Mouse (Mus musculus): ENCODE data around the gene Pgd. TPM values are rescaled to one million over a fixed set of nuclear protein-coding genes. Genes with fewer than 3 reads are reported as not detected.

Gene Pgd
- polyA plus RNA-seq, 1 experiment from 2014 or later: 50.6 TPM

DNA sequence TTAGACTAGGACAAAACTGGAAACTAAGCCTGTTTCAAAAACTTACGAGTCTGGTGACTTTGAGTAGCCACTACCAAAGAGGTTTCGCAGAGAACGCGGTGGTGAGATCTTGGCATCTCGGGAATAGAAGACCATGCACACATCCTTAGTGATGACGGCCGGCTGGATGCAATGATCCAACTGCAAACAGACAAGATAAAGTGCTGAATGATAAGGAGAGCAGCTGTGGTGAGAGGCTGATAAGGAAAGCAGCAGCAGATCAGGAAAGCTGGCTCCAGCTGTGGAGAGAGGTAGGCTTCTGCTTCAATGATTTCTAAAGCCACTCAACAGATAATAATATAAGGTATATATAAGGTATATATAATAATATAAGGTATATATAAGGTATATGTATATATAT lies 24.5 kb upstream of the Pgd start:
- H3K9ac ChIP-seq (replicated peaks; ENCODE audit: low read length): no peak overlapping the region
- no peak for ATAC-seq (ENCODE audit: low FRiP score, low TSS enrichment)
- WGBS: 95% methylated on average over 7 of the region's 7 CpGs

DNA sequence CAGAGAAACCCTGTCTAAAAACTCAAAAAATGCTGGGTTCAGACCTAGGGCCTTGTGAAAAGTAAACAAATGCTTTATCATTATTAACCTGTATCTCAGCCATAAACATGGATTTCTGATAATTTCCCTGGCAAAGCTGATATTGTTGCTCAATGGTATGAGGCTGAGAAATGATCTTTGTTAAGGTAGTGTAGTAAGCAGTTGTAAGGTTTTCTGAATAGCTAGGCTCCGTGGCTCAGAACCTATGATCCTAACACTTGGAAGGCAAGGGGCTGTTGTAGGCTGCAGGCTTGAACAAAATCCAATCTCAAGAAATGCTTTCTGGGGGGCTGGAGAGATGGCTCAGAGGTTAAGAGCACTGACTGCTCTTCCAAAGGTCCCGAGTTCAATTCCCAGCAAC lies 22.0 kb upstream of the Pgd start:
- Histone ChIP-seq H3K4me3 (replicated peaks; ENCODE audit: low read depth, low read length) (no peak overlapping the region), H3K4me2 (ENCODE audit: low read length) (no peak overlapping the region), H3K36me3 (ENCODE audit: control insufficient read depth, insufficient read depth, low read length) (peaks cover 97% of the 10 kb centered on the region), H3K9ac (replicated peaks; ENCODE audit: low read length) (no peak overlapping the region), H3K9me3 (ENCODE audit: control insufficient read depth, low read length) (no peaks in the 10 kb centered on the region), H3K27me3 (ENCODE audit: control insufficient read depth, insufficient read depth, low read length) (no peaks in the 10 kb centered on the region), H3K4me1 (ENCODE audit: control insufficient read depth, insufficient read depth, low read length) (no peaks in the 10 kb centered on the region), H3K27ac (replicated peaks; ENCODE audit: low read depth, low read length) (no peak overlapping the region)
- DNase-seq: no peak
- 97% methylated on average over 2 of the region's 2 CpGs for WGBS
- no peak for ATAC-seq (ENCODE audit: low FRiP score, low TSS enrichment)

More for the DNA sequence above, 24.5 kb upstream of the Pgd start:
- peaks cover 94% of the 10 kb centered on the region for H3K36me3 ChIP-seq (ENCODE audit: control insufficient read depth, insufficient read depth, low read length)
- no peaks in the 10 kb centered on the region for H3K27me3 ChIP-seq (ENCODE audit: control insufficient read depth, insufficient read depth, low read length)
- no peaks in the 10 kb centered on the region for H3K4me1 ChIP-seq (ENCODE audit: control insufficient read depth, insufficient read depth, low read length)
- DNase-seq: no peak
- H3K27ac ChIP-seq (replicated peaks; ENCODE audit: low read depth, low read length): no peak overlapping the region
- H3K4me3 ChIP-seq (replicated peaks; ENCODE audit: low read depth, low read length): no peak overlapping the region
- no peak overlapping the region for H3K4me2 ChIP-seq (ENCODE audit: low read length)
- no peaks in the 10 kb centered on the region for H3K9me3 ChIP-seq (ENCODE audit: control insufficient read depth, low read length)

- Histone ChIP-seq H3K4me1 (ENCODE audit: control insufficient read depth, insufficient read depth, low read length) (no peaks in the 10 kb centered on the region), H3K36me3 (ENCODE audit: control insufficient read depth, insufficient read depth, low read length) (peaks cover 98% of the 10 kb centered on the region), H3K9me3 (ENCODE audit: control insufficient read depth, low read length) (no peaks in the 10 kb centered on the region), H3K4me3 (replicated peaks; ENCODE audit: low read depth, low read length) (no peak overlapping the region), H3K9ac (replicated peaks; ENCODE audit: low read length) (no peak overlapping the region), H3K27ac (replicated peaks; ENCODE audit: low read depth, low read length) (no peak overlapping the region), H3K4me2 (ENCODE audit: low read length) (no peak overlapping the region), H3K27me3 (ENCODE audit: control insufficient read depth, insufficient read depth, low read length) (no peaks in the 10 kb centered on the region)
- ATAC-seq (ENCODE audit: low FRiP score, low TSS enrichment) (no peak), DNase-seq (peak; percentile 45)
- WGBS: 60% methylated on average over 4 of the region's 4 CpGs
Observed at GRCm38 (mm10) chr4:149182755-149183154, 16.2 kb upstream of the Pgd start.

DNA sequence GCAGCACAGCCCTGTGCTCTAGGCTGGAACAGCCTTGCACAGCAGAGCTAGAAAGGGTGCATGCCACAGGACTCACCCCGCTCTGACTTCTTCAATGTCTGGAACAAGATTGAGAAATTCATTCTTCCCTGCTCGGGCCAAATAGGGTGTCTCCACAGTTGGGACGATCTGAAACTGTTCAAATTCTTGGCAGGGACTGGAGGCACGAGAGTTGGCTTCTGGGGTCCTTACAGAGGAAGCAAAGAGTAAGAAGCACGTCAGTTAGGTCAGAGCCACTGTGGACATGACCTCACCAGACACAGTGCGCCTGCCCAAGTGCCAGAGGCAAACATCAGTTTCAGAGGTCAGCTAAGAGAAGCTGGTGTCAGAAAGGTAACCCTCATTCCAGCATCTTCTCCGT lies 15.6 kb upstream of the Pgd start:
- no peaks in the 10 kb centered on the region for H3K4me1 ChIP-seq (ENCODE audit: control insufficient read depth, insufficient read depth, low read length)
- DNase-seq (no peak), ATAC-seq (ENCODE audit: low FRiP score, low TSS enrichment) (no peak)
- no peak overlapping the region for H3K9ac ChIP-seq (replicated peaks; ENCODE audit: low read length)
- H3K27me3 ChIP-seq (ENCODE audit: control insufficient read depth, insufficient read depth, low read length): no peaks in the 10 kb centered on the region
- H3K27ac ChIP-seq (replicated peaks; ENCODE audit: low read depth, low read length): no peak overlapping the region
- 93% methylated on average over 7 of the region's 7 CpGs for WGBS
- H3K36me3 ChIP-seq (ENCODE audit: control insufficient read depth, insufficient read depth, low read length): peaks cover 93% of the 10 kb centered on the region
- H3K4me3 ChIP-seq (replicated peaks; ENCODE audit: low read depth, low read length): no peak overlapping the region
- no peaks in the 10 kb centered on the region for H3K9me3 ChIP-seq (ENCODE audit: control insufficient read depth, low read length)
- H3K4me2 ChIP-seq (ENCODE audit: low read length): no peak overlapping the region

DNA sequence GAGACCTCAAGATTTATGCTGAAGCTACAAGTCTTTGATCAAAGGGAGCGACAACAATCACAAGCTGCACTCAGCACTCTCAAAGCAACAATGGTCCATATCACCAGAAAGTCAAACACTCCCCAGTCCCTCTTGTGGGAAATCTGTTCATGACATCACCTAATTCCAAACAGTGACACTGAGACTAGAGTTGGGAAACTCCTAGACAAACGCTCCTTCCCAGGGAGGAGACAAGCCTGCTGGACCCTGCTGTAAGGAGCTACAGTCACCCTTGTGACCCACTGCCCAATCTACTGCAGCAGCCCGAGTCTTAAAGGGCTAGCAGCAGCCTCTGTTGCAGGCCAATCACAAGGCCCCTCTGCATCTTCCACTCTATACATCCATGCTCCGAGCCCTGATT lies 13.0 kb upstream of the Pgd start:
- H3K9me3 ChIP-seq (ENCODE audit: control insufficient read depth, low read length): no peaks in the 10 kb centered on the region
- no peak overlapping the region for H3K9ac ChIP-seq (replicated peaks; ENCODE audit: low read length)
- H3K27ac ChIP-seq (replicated peaks; ENCODE audit: low read depth, low read length): no peak overlapping the region
- H3K27me3 ChIP-seq (ENCODE audit: control insufficient read depth, insufficient read depth, low read length): no peaks in the 10 kb centered on the region
- 51% methylated on average over 4 of the region's 4 CpGs for WGBS
- no peaks in the 10 kb centered on the region for H3K4me1 ChIP-seq (ENCODE audit: control insufficient read depth, insufficient read depth, low read length)
- ATAC-seq (ENCODE audit: low FRiP score, low TSS enrichment): no peak
- no peak overlapping the region for H3K4me3 ChIP-seq (replicated peaks; ENCODE audit: low read depth, low read length)
- no peak overlapping the region for H3K4me2 ChIP-seq (ENCODE audit: low read length)
- peaks cover 88% of the 10 kb centered on the region for H3K36me3 ChIP-seq (ENCODE audit: control insufficient read depth, insufficient read depth, low read length)
- DNase-seq: no peak

- Histone ChIP-seq H3K4me1 (ENCODE audit: control insufficient read depth, insufficient read depth, low read length) (no peaks in the 10 kb centered on the region), H3K27me3 (ENCODE audit: control insufficient read depth, insufficient read depth, low read length) (no peaks in the 10 kb centered on the region), H3K36me3 (ENCODE audit: control insufficient read depth, insufficient read depth, low read length) (peaks cover 84% of the 10 kb centered on the region), H3K4me3 (replicated peaks; ENCODE audit: low read depth, low read length) (no peak overlapping the region), H3K9ac (replicated peaks; ENCODE audit: low read length) (no peak overlapping the region), H3K9me3 (ENCODE audit: control insufficient read depth, low read length) (no peaks in the 10 kb centered on the region), H3K4me2 (ENCODE audit: low read length) (no peak overlapping the region), H3K27ac (replicated peaks; ENCODE audit: low read depth, low read length) (no peak overlapping the region)
- WGBS: 87% methylated on average over 7 of the region's 7 CpGs
- ATAC-seq (ENCODE audit: low FRiP score, low TSS enrichment) (no peak), DNase-seq (no peak)
Observed at GRCm38 (mm10) chr4:149179160-149179559, 12.6 kb upstream of the Pgd start.

DNA sequence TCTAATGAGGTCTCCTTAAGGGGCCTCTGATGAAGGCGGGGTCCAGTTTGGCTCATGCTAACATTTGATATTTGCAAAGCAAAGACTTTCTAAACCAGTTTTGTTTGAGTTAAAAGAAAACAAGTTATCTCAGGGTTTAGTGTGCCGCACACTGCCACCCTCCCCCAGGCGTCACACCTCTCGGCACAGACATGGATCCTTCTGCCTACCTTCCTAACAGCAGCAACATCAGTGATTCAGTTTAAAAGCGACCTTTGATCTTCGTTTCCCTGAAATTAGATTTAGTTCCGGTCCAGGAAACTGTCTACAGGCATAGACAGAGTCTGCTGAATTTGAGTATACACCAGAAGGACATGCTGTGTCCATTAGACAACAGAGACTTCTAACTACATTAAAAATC lies 11.8 kb upstream of the Pgd start:
- H3K4me2 ChIP-seq (ENCODE audit: low read length): no peak overlapping the region

GRCm38 (mm10) chr4:149177046-149177445 lies 10.5 kb upstream of the Pgd start:
- WGBS: 46% methylated on average over 5 of the region's 5 CpGs
- Histone ChIP-seq H3K27me3 (ENCODE audit: control insufficient read depth, insufficient read depth, low read length) (no peaks in the 10 kb centered on the region), H3K4me1 (ENCODE audit: control insufficient read depth, insufficient read depth, low read length) (no peaks in the 10 kb centered on the region), H3K4me2 (ENCODE audit: low read length) (no peak overlapping the region), H3K9ac (replicated peaks; ENCODE audit: low read length) (no peak overlapping the region), H3K9me3 (ENCODE audit: control insufficient read depth, low read length) (no peaks in the 10 kb centered on the region), H3K36me3 (ENCODE audit: control insufficient read depth, insufficient read depth, low read length) (peaks cover 62% of the 10 kb centered on the region), H3K27ac (replicated peaks; ENCODE audit: low read depth, low read length) (no peak overlapping the region), H3K4me3 (replicated peaks; ENCODE audit: low read depth, low read length) (no peak overlapping the region)
- ATAC-seq (ENCODE audit: low FRiP score, low TSS enrichment) (no peak), DNase-seq (no peak)

More for the DNA sequence above, 11.8 kb upstream of the Pgd start:
- Histone ChIP-seq H3K9me3 (ENCODE audit: control insufficient read depth, low read length) (no peaks in the 10 kb centered on the region), H3K4me1 (ENCODE audit: control insufficient read depth, insufficient read depth, low read length) (no peaks in the 10 kb centered on the region), H3K9ac (replicated peaks; ENCODE audit: low read length) (no peak overlapping the region), H3K4me3 (replicated peaks; ENCODE audit: low read depth, low read length) (no peak overlapping the region), H3K27ac (replicated peaks; ENCODE audit: low read depth, low read length) (no peak overlapping the region), H3K36me3 (ENCODE audit: control insufficient read depth, insufficient read depth, low read length) (peaks cover 75% of the 10 kb centered on the region), H3K27me3 (ENCODE audit: control insufficient read depth, insufficient read depth, low read length) (no peaks in the 10 kb centered on the region)
- 75% methylated on average over 7 of the region's 7 CpGs for WGBS
- DNase-seq (no peak), ATAC-seq (ENCODE audit: low FRiP score, low TSS enrichment) (no peak)

DNA sequence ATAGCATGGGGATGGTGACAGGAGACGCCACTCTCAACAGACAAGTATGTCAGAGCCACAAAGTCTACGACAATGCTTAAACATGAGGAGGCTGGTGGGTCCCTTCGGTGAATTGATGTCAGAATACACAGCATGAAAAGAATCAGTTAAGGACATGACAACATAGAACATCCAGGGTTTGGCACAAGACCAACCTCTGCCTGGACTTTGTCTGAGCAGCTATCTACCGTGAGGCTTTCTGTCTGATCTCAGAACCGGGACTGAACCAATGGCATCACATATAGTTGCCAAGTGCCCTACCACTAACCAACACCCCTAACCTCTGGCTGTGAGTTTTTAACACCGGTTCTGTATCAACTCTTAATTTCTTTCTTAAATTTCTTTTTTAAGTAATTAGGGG lies 10.1 kb upstream of the Pgd start:
- Histone ChIP-seq H3K4me3 (replicated peaks; ENCODE audit: low read depth, low read length) (no peak overlapping the region), H3K9me3 (ENCODE audit: control insufficient read depth, low read length) (no peaks in the 10 kb centered on the region), H3K9ac (replicated peaks; ENCODE audit: low read length) (no peak overlapping the region), H3K27me3 (ENCODE audit: control insufficient read depth, insufficient read depth, low read length) (no peaks in the 10 kb centered on the region), H3K27ac (replicated peaks; ENCODE audit: low read depth, low read length) (no peak overlapping the region), H3K4me2 (ENCODE audit: low read length) (no peak overlapping the region), H3K36me3 (ENCODE audit: control insufficient read depth, insufficient read depth, low read length) (peaks cover 58% of the 10 kb centered on the region), H3K4me1 (ENCODE audit: control insufficient read depth, insufficient read depth, low read length) (no peaks in the 10 kb centered on the region)
- DNase-seq (peak; percentile 11), ATAC-seq (ENCODE audit: low FRiP score, low TSS enrichment) (no peak)
- WGBS: 83% methylated on average over 6 of the region's 6 CpGs
